Comparison of ENCODE assay signal across 25 mouse cellular contexts in the genomic region with DNA sequence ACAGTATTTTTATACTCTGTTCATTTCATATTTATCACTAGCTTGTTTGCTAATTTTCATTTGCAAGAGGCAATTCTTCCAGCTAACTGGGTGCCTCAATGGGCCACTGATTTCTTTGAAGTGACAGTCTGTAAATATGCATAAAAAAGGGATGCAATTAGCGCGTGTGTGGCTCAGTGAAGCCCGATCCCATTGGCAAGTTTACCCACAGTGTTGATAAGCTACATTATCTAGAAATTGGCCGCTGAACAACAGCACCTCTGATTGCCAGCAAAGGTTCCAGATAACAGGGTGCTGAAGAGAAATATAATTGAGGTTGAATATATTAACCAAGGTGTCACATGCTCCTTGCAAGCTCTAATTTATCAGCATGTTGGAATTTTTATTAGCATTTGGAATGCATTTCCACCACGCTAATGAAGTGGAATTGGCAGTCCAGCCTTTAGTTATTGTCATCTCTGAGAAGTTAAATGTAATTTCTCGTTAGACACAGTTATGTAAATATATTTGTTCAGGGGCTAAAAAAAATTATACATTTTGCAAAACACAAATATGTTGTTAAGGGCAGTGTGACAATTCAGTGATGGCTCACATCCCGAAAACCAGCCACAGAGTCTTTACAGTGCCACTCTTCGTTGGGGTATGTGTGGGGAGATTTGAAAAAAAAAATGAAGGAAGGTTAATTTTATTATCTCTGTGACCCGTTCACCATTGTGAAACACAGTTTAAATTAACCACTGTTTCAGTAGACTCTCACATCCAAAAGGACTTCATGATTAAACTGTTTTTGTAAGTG.
DNase-seq lines count a peak whose midpoint lies in the region; ATAC-seq and TF ChIP-seq lines count a peak whose summit lies in the region.
"Had no signal": no experiment of that assay in that cellular context is flagged by ENCODE, and none has a peak within 500 bp of the region (broad histone marks: within the 10 kb centered on the region; RNA-seq: fewer than 3 reads in every experiment).

No protein-coding gene starts in this region.

- no peaks in the 10 kb centered on the region for H3K36me3 ChIP-seq in kidney, adult 2 months (ENCODE audit: control insufficient read depth, insufficient read depth, low read length)
- H3K36me3 ChIP-seq in forebrain, embryonic 10.5 days (replicated peaks) = no peaks in the 10 kb centered on the region
- no peaks in the 10 kb centered on the region for H3K36me3 ChIP-seq in forebrain, embryonic 15.5 days
- no peaks in the 10 kb centered on the region for H3K36me3 ChIP-seq in midbrain, embryonic 15.5 days (replicated peaks)
- H3K36me3 ChIP-seq: limb, embryonic 10.5 days; stomach, embryonic 15.5 days had no signal

- no peak overlapping the region for H3K27ac ChIP-seq in kidney, adult 2 months (ENCODE audit: insufficient read depth, low read depth, low read length)
- peak overlapping the region; percentile 71 for H3K27ac ChIP-seq in forebrain, embryonic 10.5 days
- H3K27ac ChIP-seq in forebrain, embryonic 15.5 days (replicated peaks) = 0 out of 2 replicates have a peak overlapping the region, but pooled peaks have one; percentile 0
- H3K27ac ChIP-seq in midbrain, embryonic 15.5 days = no peak overlapping the region
- H3K27ac ChIP-seq: gastrocnemius, adult 2 months; kidney, postnatal 0 days; limb, embryonic 10.5 days; stomach, embryonic 15.5 days had no signal

- peak; percentile 15 for DNase-seq in kidney, adult 2 months
- DNase-seq in kidney, adult 8-10 months = no peak
- no peak for DNase-seq in forebrain, embryonic 10.5 days (ENCODE audit: extremely low spot score, low spot score)
- no peak for DNase-seq in layer of hippocampus, adult 9-10 months (ENCODE audit: low spot score)
- no peak for DNase-seq in spleen, postnatal 4 days (ENCODE audit: low spot score in 2 of 2)
- DNase-seq in adrenal gland, adult 18-20 months (ENCODE audit: low spot score in 2 of 2) = no peak
- DNase-seq: adrenal gland, postnatal 10 days; cerebellum, adult 11-12 months; cerebellum, postnatal 25 days; gastrocnemius, adult 2 months; heart, postnatal 4 days; layer of hippocampus, postnatal 36 days; liver, postnatal 0 days; lung, postnatal 10 days; right cerebral cortex, postnatal 14 days; spleen, adult 18-20 months; thymus, adult 2 months had no signal

- no peak for TF ChIP-seq CTCF in kidney, adult 2 months (conservative IDR thresholded peaks at IDR 0.05; ENCODE audit: insufficient read depth, insufficient read length, low read depth, low read length)

- WGBS in kidney, adult 2 months = 49% methylated on average over 9 of the region's 9 CpGs
- WGBS in forebrain, embryonic 10.5 days = 55% methylated on average over 9 of the region's 9 CpGs
- WGBS in forebrain, embryonic 15.5 days = 12% methylated on average over 9 of the region's 9 CpGs
- 38% methylated on average over 9 of the region's 9 CpGs for whole genome bisulfite sequencing in midbrain, embryonic 15.5 days

- no peak overlapping the region for H3K4me3 ChIP-seq in kidney, adult 2 months (ENCODE audit: insufficient read depth, low read depth, low read length)
- H3K4me3 ChIP-seq in forebrain, embryonic 10.5 days = no peak overlapping the region
- H3K4me3 ChIP-seq in forebrain, embryonic 15.5 days = no peak overlapping the region
- H3K4me3 ChIP-seq in midbrain, embryonic 15.5 days = no peak overlapping the region
- H3K4me3 ChIP-seq: gastrocnemius, adult 2 months; limb, embryonic 10.5 days; megakaryocyte, embryonic 14.5 days; myocyte; stomach, embryonic 15.5 days had no signal

- no peak for TF ChIP-seq POLR2A in kidney, adult 2 months (IDR thresholded peaks at IDR 0.05; ENCODE audit: low read depth, low read length)

- no peaks in the 10 kb centered on the region; the same call in 1 of the 2 replicates for H3K27me3 ChIP-seq in kidney, adult 2 months (replicated peaks; ENCODE audit: control insufficient read depth, insufficient read depth, low read length)
- no peaks in the 10 kb centered on the region for H3K27me3 ChIP-seq in forebrain, embryonic 10.5 days (ENCODE audit: poor library complexity, severe bottlenecking)
- 0 out of 2 replicates have a peak, but pooled peaks cover 5% of the 10 kb centered on the region for H3K27me3 ChIP-seq in forebrain, embryonic 15.5 days
- no peaks in the 10 kb centered on the region for H3K27me3 ChIP-seq in midbrain, embryonic 15.5 days (replicated peaks)
- H3K27me3 ChIP-seq: megakaryocyte, embryonic 14.5 days; stomach, embryonic 15.5 days had no signal

- H3K9me3 ChIP-seq in forebrain, embryonic 10.5 days = peaks cover 5% of the 10 kb centered on the region; the same call in 1 of the 2 replicates
- no peaks in the 10 kb centered on the region for H3K9me3 ChIP-seq in forebrain, embryonic 15.5 days
- no peaks in the 10 kb centered on the region for H3K9me3 ChIP-seq in midbrain, embryonic 15.5 days
- H3K9me3 ChIP-seq: limb, embryonic 10.5 days; stomach, embryonic 15.5 days had no signal

- H3K4me1 ChIP-seq in kidney, adult 2 months (ENCODE audit: control insufficient read depth, insufficient read depth, low read length) = no peaks in the 10 kb centered on the region
- peaks cover 45% of the 10 kb centered on the region for H3K4me1 ChIP-seq in forebrain, embryonic 10.5 days
- H3K4me1 ChIP-seq in forebrain, embryonic 15.5 days = peaks cover 40% of the 10 kb centered on the region
- peaks cover 16% of the 10 kb centered on the region for H3K4me1 ChIP-seq in midbrain, embryonic 15.5 days
- H3K4me1 ChIP-seq: megakaryocyte, embryonic 14.5 days; stomach, embryonic 15.5 days had no signal

- ATAC-seq in forebrain, embryonic 15.5 days (replicated peaks) = peak; percentile 92
- peak; percentile 66 for ATAC-seq in midbrain, embryonic 15.5 days (replicated peaks)
- ATAC-seq: intestine, postnatal 0 days; liver, postnatal 0 days had no signal

- H3K4me2 ChIP-seq in forebrain, embryonic 15.5 days (replicated peaks) = peak overlapping the region; percentile 7
- no peak overlapping the region for H3K4me2 ChIP-seq in midbrain, embryonic 15.5 days
- H3K4me2 ChIP-seq: stomach, embryonic 15.5 days had no signal

- no peak overlapping the region for H3K9ac ChIP-seq in forebrain, embryonic 15.5 days (replicated peaks)
- no peak overlapping the region for H3K9ac ChIP-seq in midbrain, embryonic 15.5 days
- H3K9ac ChIP-seq: liver, postnatal 0 days; stomach, embryonic 15.5 days had no signal

Comparison
In these comparisons a context has a peak if more than half of its experiments do, and no peak if none do; other contexts are left out.
1. H3K27ac ChIP-seq: peak in forebrain, embryonic 10.5 days (single experiment) and forebrain, embryonic 15.5 days (single experiment); none in kidney, adult 2 months (single experiment) and midbrain, embryonic 15.5 days (single experiment).